Mouse (Mus musculus): Measurements from ENCODE around the gene Clrn3. TPM values are rescaled to one million over a fixed set of nuclear protein-coding genes. Genes with fewer than 3 reads are reported as not detected.
"Not testable (repeated sequence)": the region's sequence is repeated elsewhere in the genome, so short reads cannot be mapped to it uniquely, and the experiment has no call there.

The Clrn3 gene
- not detected in 2 replicates for polyA plus RNA-seq (2012; ENCODE audit: insufficient read depth, insufficient read length, low replicate concordance, missing spikeins)

DNA sequence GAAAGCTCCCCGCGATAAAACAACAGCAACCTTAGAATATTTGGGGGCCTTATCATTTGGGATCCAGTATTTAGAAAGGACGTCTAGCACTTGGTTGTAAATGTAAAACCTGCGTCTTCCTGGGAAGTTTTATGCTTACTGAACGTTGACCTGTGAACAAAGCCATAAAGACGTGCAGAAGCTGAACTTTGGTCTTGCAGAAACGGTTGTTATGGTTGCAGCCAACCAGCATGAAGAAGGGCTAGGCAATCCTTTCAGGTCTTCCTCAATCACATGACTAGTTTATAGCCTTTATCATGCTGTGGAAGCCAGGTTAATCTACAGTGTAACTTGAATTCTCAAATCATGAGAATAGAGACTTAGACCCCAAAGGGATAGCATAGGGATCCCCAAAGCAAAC lies at the start of gene Clrn3:
TSS of gene Clrn3 (minus strand) at position 140 of the 400 bp plus-strand sequence.
- no peaks in the 10 kb centered on the region for H3K4me1 ChIP-seq (ENCODE audit: control insufficient read depth, insufficient read depth, low read length)
- WGBS: 93% methylated on average over 7 of the region's 7 CpGs
- TF ChIP-seq POLR2A (IDR thresholded peaks at IDR 0.05; ENCODE audit: insufficient read depth, low read depth, low read length): no peak
- TF ChIP-seq CTCF (IDR thresholded peaks at IDR 0.05; ENCODE audit: insufficient read depth, low read depth, low read length): no peak

DNA sequence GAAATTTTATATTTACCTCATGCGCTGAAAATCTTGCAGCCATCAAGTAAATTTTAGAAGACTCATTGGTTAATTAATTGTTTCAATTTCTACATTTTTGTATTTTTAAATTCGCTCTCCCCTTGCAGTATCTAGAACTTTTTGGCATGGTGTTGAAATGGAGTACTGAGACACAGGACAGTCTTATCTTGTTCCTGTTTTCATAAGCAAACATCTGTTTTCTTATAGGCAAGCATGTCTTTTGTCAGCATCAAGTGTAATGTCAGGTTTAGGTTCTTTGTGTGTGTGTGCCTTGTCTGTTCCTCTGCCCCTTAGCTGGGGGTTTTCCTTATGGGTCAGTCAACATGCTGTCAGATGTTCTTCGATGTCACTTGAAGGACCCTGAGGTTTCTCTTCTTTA lies 47.9 kb upstream of the Clrn3 start:
- Histone ChIP-seq H3K4me3 (ENCODE audit: insufficient read depth, low read depth, low read length) (no peak overlapping the region), H3K27ac (ENCODE audit: insufficient read depth, low read depth, low read length) (no peak overlapping the region), H3K4me1 (ENCODE audit: control insufficient read depth, insufficient read depth, low read length) (peaks cover 5% of the 10 kb centered on the region; the same call in 1 of the 2 replicates)
- WGBS: 93% methylated on average over 3 of the region's 3 CpGs
- TF ChIP-seq POLR2A (IDR thresholded peaks at IDR 0.05; ENCODE audit: insufficient read depth, low read depth, low read length) (no peak), CTCF (IDR thresholded peaks at IDR 0.05; ENCODE audit: insufficient read depth, low read depth, low read length) (no peak)

More for the DNA sequence above, at the start of gene Clrn3:
- Histone ChIP-seq H3K4me3 (ENCODE audit: insufficient read depth, low read depth, low read length) (no peak within 1 kb of the TSS), H3K27ac (ENCODE audit: insufficient read depth, low read depth, low read length) (no peak within 1 kb of the TSS)

- H3K27ac ChIP-seq (ENCODE audit: insufficient read depth, low read depth, low read length); H3K4me3 ChIP-seq (ENCODE audit: insufficient read depth, low read depth, low read length); H3K4me1 ChIP-seq (ENCODE audit: control insufficient read depth, insufficient read depth, low read length): not testable (repeated sequence)
- 90% methylated on average over 7 of the region's 7 CpGs for WGBS
Observed at GRCm38 (mm10) chr7:135575319-135576069, 47.0 kb upstream of the Clrn3 start.

DNA sequence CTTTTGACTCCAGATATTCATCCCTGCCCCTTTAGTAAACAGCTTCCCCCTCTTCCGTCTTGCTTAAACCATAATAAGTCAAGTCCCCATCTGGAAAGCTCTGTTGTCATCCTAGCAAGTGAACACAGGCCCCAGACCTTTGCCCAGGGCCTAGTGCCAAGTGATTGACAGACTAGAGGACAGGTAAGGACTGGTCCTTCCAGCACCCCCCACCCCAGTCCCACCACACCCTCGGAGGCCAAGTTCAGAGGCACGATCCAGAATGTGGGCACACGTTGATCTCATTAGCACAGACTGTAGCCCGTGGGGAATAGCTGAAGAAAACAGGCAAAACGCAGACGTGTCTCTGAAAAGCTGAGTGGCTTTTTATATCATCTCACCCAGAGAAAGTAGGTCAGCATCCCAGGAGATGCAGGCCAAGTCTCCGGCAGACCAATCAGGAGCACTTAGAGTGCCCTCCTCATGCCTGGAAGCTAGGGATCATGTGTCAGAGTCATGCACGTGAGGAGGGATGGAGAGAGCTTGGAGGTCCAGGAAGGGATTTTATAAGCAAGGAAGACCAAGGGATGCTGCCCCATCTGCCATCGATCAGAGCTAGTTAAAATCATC lies 43.6 kb upstream of the Clrn3 start:
- H3K4me1 ChIP-seq (ENCODE audit: control insufficient read depth, insufficient read depth, low read length): peaks cover 5% of the 10 kb centered on the region; the same call in 1 of the 2 replicates
- H3K27ac ChIP-seq (ENCODE audit: insufficient read depth, low read depth, low read length): no peak overlapping the region
- no peak overlapping the region for H3K4me3 ChIP-seq (ENCODE audit: insufficient read depth, low read depth, low read length)
- TF ChIP-seq CTCF (IDR thresholded peaks at IDR 0.05; ENCODE audit: insufficient read depth, low read depth, low read length): no peak
- no peak for TF ChIP-seq POLR2A (IDR thresholded peaks at IDR 0.05; ENCODE audit: insufficient read depth, low read depth, low read length)
- 57% methylated on average over 10 of the region's 10 CpGs for WGBS

- Histone ChIP-seq H3K4me3 (ENCODE audit: insufficient read depth, low read depth, low read length) (no peak overlapping the region), H3K27ac (ENCODE audit: insufficient read depth, low read depth, low read length) (no peak overlapping the region), H3K4me1 (ENCODE audit: control insufficient read depth, insufficient read depth, low read length) (peaks cover 5% of the 10 kb centered on the region; the same call in 1 of the 2 replicates)
- TF ChIP-seq POLR2A (IDR thresholded peaks at IDR 0.05; ENCODE audit: insufficient read depth, low read depth, low read length) (no peak), CTCF (IDR thresholded peaks at IDR 0.05; ENCODE audit: insufficient read depth, low read depth, low read length) (no peak)
Observed at GRCm38 (mm10) chr7:135571392-135571791, 42.9 kb upstream of the Clrn3 start.

DNA sequence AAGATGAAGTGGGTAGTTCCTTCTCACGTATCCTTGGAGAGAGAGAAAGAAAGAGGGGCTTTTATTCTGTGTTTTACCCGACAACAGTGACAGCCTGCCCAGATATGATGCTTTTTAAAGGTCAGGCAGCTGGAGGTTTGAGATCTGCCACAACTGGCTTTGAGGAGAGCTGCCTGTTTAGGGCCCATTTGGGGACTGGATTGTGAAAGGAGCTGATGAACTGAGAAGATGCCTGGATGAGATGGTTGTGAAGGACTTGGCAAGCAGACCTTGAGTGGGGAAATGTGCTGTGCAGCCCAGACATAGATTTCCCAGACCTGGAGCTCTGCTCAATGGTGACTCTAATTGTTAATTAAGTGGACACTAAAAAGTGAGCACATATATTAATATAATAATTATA lies 40.1 kb upstream of the Clrn3 start:
- 86% methylated on average over 2 of the region's 2 CpGs for WGBS
- H3K27ac ChIP-seq (ENCODE audit: insufficient read depth, low read depth, low read length): no peak overlapping the region
- TF ChIP-seq POLR2A (IDR thresholded peaks at IDR 0.05; ENCODE audit: insufficient read depth, low read depth, low read length) (no peak), CTCF (IDR thresholded peaks at IDR 0.05; ENCODE audit: insufficient read depth, low read depth, low read length) (no peak)
- H3K4me1 ChIP-seq (ENCODE audit: control insufficient read depth, insufficient read depth, low read length): peaks cover 5% of the 10 kb centered on the region; the same call in 1 of the 2 replicates
- no peak overlapping the region for H3K4me3 ChIP-seq (ENCODE audit: insufficient read depth, low read depth, low read length)

GRCm38 (mm10) chr7:135567582-135567981 lies 39.1 kb upstream of the Clrn3 start:
- H3K4me3 ChIP-seq (ENCODE audit: insufficient read depth, low read depth, low read length): no peak overlapping the region
- TF ChIP-seq CTCF (IDR thresholded peaks at IDR 0.05; ENCODE audit: insufficient read depth, low read depth, low read length): no peak
- no peak for TF ChIP-seq POLR2A (IDR thresholded peaks at IDR 0.05; ENCODE audit: insufficient read depth, low read depth, low read length)
- peaks cover 5% of the 10 kb centered on the region; the same call in 1 of the 2 replicates for H3K4me1 ChIP-seq (ENCODE audit: control insufficient read depth, insufficient read depth, low read length)
- WGBS: 78% methylated on average over 1 of the region's 1 CpGs
- H3K27ac ChIP-seq (ENCODE audit: insufficient read depth, low read depth, low read length): no peak overlapping the region

DNA sequence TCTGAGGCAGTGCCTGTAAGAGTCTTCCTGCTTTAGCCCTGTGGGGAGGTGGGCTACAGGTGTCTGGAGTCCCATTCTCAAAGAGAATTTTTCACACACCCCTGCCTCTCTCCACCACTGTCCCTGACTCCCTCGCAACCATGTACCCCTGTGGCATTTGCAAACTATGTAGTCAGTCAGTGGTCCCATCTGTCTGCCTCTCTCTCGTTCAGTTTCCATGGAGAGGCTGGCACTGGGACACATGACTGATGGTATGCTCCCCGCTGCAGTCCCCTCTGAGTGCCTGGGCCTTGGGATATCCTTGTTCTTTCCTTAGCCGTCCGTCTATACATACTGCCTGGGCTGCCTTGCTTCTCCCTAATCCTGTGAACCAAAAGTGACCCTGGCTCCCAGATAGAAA lies 37.6 kb upstream of the Clrn3 start:
- WGBS: 84% methylated on average over 5 of the region's 5 CpGs
- H3K4me1 ChIP-seq (ENCODE audit: control insufficient read depth, insufficient read depth, low read length): no peaks in the 10 kb centered on the region
- no peak overlapping the region for H3K4me3 ChIP-seq (ENCODE audit: insufficient read depth, low read depth, low read length)
- TF ChIP-seq CTCF (IDR thresholded peaks at IDR 0.05; ENCODE audit: insufficient read depth, low read depth, low read length): no peak
- no peak for TF ChIP-seq POLR2A (IDR thresholded peaks at IDR 0.05; ENCODE audit: insufficient read depth, low read depth, low read length)
- H3K27ac ChIP-seq (ENCODE audit: insufficient read depth, low read depth, low read length): no peak overlapping the region

- Histone ChIP-seq H3K4me3 (ENCODE audit: insufficient read depth, low read depth, low read length) (no peak overlapping the region), H3K27ac (ENCODE audit: insufficient read depth, low read depth, low read length) (no peak overlapping the region), H3K4me1 (ENCODE audit: control insufficient read depth, insufficient read depth, low read length) (no peaks in the 10 kb centered on the region)
- TF ChIP-seq CTCF (IDR thresholded peaks at IDR 0.05; ENCODE audit: insufficient read depth, low read depth, low read length): no peak
- TF ChIP-seq POLR2A (IDR thresholded peaks at IDR 0.05; ENCODE audit: insufficient read depth, low read depth, low read length): no peak
- 67% methylated on average over 8 of the region's 8 CpGs for WGBS
Observed at GRCm38 (mm10) chr7:135564022-135564421, 35.6 kb upstream of the Clrn3 start.
